Mouse (Mus musculus) urinary bladder, postnatal 4 days (tissue): Measurements from ENCODE around the gene Scyl2.
"Not testable (repeated sequence)": the region's sequence is repeated elsewhere in the genome, so short reads cannot be mapped to it uniquely, and the experiment has no call there.

Experiments used
- DNase-seq, 2 experiments: peaks; one replicate each; pipeline ENCODE4 v3.0.0; 2021 to 2022; ENCODE audit warnings: low spot score in 2 of 2

Scyl2 gene

GRCm38 (mm10) chr10:89680517-89680916 is 5.6 kb downstream of the Scyl2 start:
- no peak for DNase-seq

DNA sequence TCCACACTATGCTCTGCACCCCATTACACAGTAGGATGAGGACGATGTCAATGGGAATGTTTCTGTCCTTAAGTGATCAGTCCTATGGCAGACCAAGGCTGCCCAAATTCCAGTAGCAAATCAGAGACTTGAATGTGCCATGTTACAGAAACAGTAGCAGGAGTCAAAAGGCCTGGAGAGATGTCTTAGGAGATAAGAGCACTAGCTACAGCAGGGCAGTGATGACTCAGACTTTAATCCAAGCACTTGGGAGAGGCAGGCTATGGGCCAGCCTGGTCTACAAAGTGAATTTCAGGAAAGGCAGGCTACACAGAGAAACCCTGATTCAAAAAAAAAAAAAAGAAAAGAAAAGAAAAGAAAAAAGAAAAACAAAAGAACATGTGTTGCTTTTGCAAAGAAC is 6.6 kb downstream of the Scyl2 start:
- DNase-seq = no peak

- DNase-seq = no peak
Measured at GRCm38 (mm10) chr10:89678054-89678453, 8.0 kb downstream of the Scyl2 start.

GRCm38 (mm10) chr10:89676609-89677008 is 9.5 kb downstream of the Scyl2 start:
- DNase-seq = no peak

DNA sequence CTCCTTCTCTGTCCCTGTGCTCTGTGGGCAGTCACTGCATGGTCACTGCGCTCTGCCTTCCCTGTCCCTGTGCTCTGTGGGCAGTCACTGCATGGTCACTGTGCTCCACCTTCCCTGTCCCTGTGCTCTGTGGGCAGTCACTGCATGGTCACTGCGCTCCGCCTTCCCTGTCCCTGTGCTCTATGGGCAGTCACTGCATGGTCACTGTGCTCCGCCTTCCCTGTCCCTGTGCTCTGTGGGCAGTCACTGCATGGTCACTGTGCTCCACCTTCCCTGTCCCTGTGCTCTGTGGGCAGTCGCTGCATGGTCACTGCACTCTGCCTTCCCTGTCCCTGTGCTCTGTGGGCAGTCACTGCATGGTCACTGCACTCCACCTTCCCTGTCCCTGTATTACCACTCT is 15.7 kb downstream of the Scyl2 start:
- not testable (repeated sequence) for DNase-seq

DNA sequence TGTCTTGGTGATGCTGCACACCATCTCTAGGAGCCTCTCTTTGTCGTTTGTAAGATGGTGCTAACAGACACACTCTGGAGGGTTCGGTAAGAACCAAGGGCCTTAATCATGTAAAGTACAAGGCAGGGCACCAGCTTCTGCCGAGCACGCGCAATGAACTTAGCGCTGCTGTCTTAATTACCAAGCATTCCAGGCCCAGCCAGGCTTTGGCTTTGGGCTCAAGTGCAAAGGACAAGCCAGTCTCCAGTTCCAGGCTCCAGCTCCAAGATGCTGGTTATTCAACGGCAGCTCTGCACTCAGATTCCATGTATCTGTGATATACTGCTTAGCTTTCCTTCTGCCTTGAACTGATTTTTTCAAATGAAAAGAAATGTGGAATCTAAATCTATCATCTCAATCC is 18.5 kb downstream of the Scyl2 start:
- DNase-seq = no peak

DNA sequence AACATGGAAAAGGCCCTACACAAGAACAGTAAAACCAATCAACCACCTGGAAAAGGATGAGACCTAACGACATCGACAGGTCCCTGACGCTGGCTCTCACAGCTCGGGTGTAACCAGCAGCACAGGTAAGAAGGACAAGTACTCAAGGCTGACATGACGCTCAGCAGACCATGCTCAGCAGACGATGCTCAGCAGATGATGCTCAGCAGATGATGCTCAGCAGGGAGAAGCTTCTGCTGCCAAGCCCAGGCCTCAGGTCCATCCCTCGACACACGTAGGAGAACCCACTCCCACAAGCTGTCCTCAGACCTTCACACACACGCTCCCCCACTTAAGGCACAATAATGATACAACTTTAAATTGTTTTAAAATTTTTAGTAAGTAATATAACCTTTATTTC is 20.4 kb downstream of the Scyl2 start:
- DNase-seq = no peak

DNA sequence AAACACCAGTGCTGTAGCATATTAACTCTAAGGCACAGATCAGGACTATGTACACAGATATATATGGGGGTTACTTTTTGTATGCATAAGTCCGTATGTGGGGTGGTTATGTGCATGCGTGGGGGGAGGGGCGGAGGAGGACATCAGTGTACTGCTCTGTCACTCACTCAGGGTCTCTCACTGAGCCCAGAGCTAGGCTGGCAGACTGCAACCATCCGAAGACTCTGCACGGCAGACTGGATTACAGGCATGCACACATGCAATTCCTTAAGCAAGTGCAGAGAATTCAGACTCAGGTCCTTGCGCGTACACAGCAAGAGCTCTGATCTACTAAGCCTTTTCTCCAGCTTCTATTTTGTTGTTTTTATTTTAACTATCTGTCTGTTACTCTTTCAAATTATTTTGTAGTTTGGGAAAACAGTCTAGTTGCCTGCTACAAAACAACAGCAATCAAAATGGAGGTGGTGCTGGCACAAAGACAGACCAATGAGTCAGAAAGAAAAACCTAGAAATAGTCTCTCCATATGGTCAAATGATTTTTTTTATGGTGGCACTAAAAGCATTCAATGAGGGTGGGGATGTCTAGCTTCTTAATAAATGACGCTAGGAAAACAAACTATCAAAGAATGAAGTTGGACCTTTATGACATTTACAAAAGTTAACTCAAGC is 21.0 kb downstream of the Scyl2 start:
- DNase-seq = no peak

DNA sequence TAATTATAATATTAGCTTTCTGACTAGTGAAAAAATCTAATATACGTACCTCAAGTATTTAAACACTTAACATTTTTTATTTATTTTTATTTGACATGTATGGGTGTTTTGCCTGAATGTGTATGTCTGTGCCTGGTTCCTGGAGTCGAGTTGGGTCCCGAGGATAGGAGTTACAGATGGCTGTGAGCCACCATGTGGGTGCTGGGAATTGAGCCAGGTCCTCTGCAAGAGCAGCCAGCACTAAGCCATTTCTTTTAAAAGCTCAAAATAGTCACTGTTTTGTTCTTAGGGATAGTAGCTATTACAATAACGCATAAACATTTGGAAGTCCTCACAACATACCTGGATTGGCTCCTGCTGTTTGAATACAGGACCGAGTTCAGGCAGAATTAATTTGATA is 29.7 kb downstream of the Scyl2 start:
- no peak for DNase-seq

DNA sequence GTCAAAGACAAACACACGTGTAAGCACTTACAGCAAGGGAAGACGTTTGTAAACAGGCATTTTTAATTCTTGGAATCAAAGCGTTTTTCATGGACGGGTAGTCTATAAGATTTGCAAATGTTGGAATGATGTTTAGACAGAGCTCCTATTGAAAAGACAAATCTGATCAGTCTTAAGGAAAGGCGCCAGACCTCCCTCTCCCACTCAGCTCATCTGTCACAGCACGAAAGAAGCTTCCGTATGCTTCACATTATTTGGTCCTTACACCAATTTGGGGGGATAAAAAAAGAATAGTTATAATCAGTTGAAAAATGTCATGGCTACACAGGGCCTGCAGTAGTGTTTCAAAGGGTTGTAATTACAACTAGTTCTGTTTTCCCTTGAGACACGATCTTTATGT is 33.2 kb downstream of the Scyl2 start:
- no peak for DNase-seq

- DNase-seq = no peak
Measured at GRCm38 (mm10) chr10:89651691-89652090, 34.4 kb downstream of the Scyl2 start.

- no peak for DNase-seq
Measured at GRCm38 (mm10) chr10:89646918-89647317, 39.2 kb downstream of the Scyl2 start.

GRCm38 (mm10) chr10:89637001-89637400 is 49.1 kb downstream of the Scyl2 start:
- no peak for DNase-seq

DNA sequence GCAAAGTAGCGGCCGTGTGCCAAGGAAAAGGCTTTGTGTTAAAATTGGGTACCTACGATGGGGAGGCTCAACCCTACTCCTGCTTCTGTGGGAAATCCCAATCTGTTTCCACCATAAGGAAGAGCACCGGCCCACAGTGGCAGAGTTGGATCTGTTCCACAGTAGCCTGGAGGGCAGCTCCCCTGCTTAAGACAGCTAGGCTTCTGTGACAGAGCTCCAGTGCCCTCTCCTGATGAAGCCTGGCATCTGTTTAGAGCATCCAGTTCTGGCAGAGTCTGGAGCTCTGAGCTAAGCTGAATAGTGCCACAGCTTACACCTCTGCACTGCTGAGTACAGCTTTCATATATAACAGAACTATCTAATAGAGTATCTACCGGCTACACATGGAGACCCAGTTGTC is 51.1 kb downstream of the Scyl2 start:
- no peak for DNase-seq

DNA sequence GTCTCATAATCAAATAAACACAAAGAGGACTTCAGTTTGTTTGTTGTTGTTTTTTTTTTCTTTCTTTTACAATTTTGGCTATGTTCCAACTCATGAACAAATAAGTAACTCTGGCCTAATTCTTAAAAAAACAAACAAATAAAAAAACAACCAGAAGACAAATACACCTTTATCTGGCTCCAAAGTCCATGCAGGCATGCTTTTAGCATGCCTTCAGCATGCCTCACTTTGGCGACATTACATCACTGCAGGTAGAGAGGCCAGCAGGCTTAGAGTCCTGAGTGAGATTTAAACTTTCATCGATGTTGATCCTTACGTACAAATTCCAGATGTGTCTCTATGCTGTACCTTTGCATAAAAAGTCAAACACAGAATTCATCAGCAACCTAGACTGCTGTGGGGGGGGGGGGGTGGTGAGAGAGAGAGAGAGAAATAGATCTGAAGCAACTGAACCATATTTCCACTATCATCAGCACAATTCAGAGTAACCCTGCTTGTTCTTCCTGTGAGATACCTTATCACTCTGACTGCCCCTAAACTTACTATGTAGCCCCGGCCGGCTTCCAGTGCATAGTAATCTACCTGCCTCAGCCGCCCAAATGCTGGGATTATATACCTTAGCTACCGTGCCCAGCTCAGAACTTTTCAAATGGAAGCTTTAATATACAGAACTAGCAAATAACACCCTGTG is 52.2 kb downstream of the Scyl2 start:
- DNase-seq = no peak

DNA sequence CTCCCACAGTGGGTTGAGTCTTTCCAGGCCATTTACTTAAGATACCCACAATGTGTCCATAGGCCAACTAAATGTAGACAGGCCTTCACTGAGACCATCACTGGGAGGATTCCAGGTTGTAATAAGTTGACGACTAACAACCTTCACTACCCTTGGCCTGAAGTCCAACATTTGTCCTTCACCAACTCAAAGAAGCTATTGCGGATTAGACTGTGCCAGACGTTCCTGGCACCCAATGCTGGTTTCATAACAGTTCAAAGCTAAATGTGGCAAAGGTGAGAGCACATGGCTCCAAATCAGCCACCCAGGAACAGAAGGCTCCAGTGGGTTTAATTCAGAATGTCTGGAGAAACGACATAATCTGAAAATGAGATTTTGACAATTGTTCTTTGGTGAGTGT is 53.0 kb downstream of the Scyl2 start:
- no peak for DNase-seq

GRCm38 (mm10) chr10:89631831-89632230 is 54.3 kb downstream of the Scyl2 start:
- no peak for DNase-seq

DNA sequence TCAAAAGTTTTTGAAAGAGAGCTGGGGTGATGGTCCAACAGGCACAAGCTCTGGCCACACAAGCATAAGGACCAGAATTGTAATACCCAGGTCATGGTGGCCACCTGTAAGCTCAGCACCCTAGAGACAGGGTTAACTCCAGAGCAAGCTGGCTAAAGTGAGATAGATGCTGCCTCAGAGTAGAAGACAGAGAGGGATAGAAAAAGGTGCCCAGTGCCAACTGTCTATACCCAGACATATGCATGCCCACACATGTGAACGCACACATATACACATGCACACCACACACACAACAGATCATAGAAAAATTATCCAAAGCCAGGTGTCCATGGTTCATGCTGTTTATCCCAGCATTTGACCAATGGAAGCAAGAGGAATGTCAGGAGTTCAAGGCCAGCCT is 55.5 kb downstream of the Scyl2 start:
- no peak for DNase-seq

GRCm38 (mm10) chr10:89630052-89630451 is 56.0 kb downstream of the Scyl2 start:
- DNase-seq = no peak

GRCm38 (mm10) chr10:89626714-89627113 is 59.4 kb downstream of the Scyl2 start:
- DNase-seq = no peak

GRCm38 (mm10) chr10:89624196-89624595 is 61.9 kb downstream of the Scyl2 start:
- no peak for DNase-seq

GRCm38 (mm10) chr10:89621129-89621528 is 65.0 kb downstream of the Scyl2 start, which contains the start of gene Slc17a8:
Gene Slc17a8 (minus strand): TSS chr10:89621253.
- DNase-seq = no peak

- DNase-seq = no peak
Measured at GRCm38 (mm10) chr10:89599311-89599710, 86.8 kb downstream of the Scyl2 start.

DNA sequence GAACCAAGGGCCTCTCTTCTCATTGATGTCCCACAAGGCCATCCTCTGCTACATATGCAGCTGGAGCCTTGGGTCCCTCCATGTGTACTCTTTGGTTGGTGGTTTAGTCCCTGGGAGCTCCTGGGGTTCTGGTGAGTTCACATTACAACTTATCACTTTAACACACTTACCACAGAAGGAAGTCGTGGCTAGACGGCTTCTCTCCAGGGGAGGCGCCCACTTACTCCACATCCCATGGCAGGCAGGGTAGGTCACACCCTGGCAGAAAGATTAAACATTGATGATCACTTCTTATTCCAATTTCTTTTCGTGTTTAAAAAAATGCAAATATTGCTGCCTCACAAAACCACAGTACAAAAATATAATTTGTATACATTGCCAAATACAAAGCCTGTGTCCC is 88.8 kb downstream of the Scyl2 start:
- DNase-seq = no peak
